Mouse (Mus musculus) forebrain, postnatal 0 days (tissue): ENCODE results near the gene Eng. TPM values are rescaled to one million over a fixed set of nuclear protein-coding genes. Genes with fewer than 3 reads are reported as not detected.

Experiments used
- ATAC-seq: fragments of 200-750 bp; cut with Nextera tagmentation; 2 replicates; pipeline ENCODE4 v1.8.0; 2017; ENCODE audit warnings: mild to moderate bottlenecking, moderate library complexity
- DNase-seq: peaks from one replicate; pipeline ENCODE4 v3.0.0-alpha.2; 2015
- H3K27ac ChIP-seq: fragments of 300-500 bp; sonication (generic); 2 replicates; pipeline ENCODE4 v1.5.1; 2014; ENCODE audit warnings: low read depth, mild to moderate bottlenecking, antibody characterized with exemption, low read length, moderate library complexity, mixed read lengths
- H3K27me3 ChIP-seq: fragments of 300-500 bp; sonication (generic); 2 replicates; pipeline ENCODE4 v1.6.1; 2014; ENCODE audit warnings: mild to moderate bottlenecking, low read length, mixed read lengths; ENCODE audit not compliant: insufficient read depth
- H3K36me3 ChIP-seq: fragments of 300-500 bp; sonication (generic); 2 replicates; pipeline ENCODE4 v1.6.1; 2014; ENCODE audit warnings: mild to moderate bottlenecking, moderate library complexity; ENCODE audit not compliant: insufficient read depth
- H3K4me1 ChIP-seq: fragments of 300-500 bp; sonication (generic); 2 replicates; pipeline ENCODE4 v1.6.1; 2014; ENCODE audit warnings: antibody characterized with exemption; ENCODE audit not compliant: insufficient read depth
- H3K4me2 ChIP-seq: fragments of 300-500 bp; sonication (generic); 2 replicates; pipeline ENCODE4 v1.6.1; 2014; ENCODE audit warnings: low read depth, mild to moderate bottlenecking, moderate library complexity
- H3K4me3 ChIP-seq: fragments of 300-500 bp; sonication (generic); 2 replicates; pipeline ENCODE4 v1.5.1; 2014; ENCODE audit warnings: low read depth, low read length, mixed read lengths
- H3K9ac ChIP-seq: fragments of 300-500 bp; sonication (generic); 2 replicates; pipeline ENCODE4 v1.6.1; 2014; ENCODE audit warnings: mild to moderate bottlenecking
- H3K9me3 ChIP-seq: fragments of 300-500 bp; sonication (generic); 2 replicates; pipeline ENCODE4 v1.6.1; 2016; ENCODE audit warnings: low read length
- CTCF ChIP-seq: sonication (generic); IDR thresholded peaks from 2 replicates; pipeline ENCODE4 v1.5.1; 2016; ENCODE audit warnings: antibody characterized with exemption, control low read depth, low read depth
- WGBS: fragments of 180-500 bp; shearing (Covaris S2); extraction: QIAGEN DNeasy Blood & Tissue Kit; methylation state at CpG from one replicate; pipeline ENCODE4 v1.1.7; 2014; 5-methylcytosine and 5-hydroxymethylcytosine counted together
- polyA plus RNA-seq: library from polyadenylated mRNA; unstranded; fragments of >200 nt; fragmentation: Nextera tagmentation; extraction: Ambion mirVana; gene quantifications from 2 replicates; pipeline ENCODE4 v1.2.1, GENCODE M21; 2015
- total RNA-seq: library from RNA; depleted of rRNA; stranded (reverse); fragments of >200 nt; gene quantifications from 2 replicates; pipeline ENCODE4 v1.2.3, GENCODE M21; 2014

The Eng gene
- total and polyA plus RNA-seq, 2 experiments from 2014 or later: 14.7 to 22.1 TPM

DNA sequence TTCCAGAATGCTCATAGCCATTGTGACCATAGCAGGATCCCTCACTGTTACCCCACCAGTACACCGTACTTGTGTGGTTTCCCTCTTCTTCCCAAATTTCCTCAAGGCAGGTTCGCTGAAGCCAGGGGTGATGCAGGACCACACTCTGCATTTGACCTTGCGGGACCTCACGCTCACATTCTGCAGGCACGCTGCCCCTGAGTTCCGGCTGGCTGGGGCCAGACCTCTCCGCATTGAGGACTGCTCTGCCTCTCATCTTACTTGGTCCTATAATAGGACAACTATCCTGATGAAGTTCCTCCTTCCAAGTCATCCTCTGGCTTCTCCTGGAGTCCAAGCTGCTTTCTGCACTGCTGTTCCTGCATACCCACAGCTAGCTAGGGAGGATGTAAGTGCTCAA, 9.8 kb upstream of the Eng start:
- H3K27ac ChIP-seq: no peak overlapping the region
- H3K9me3 ChIP-seq: no peaks in the 10 kb centered on the region
- 87% methylated on average over 7 of the region's 7 CpGs for WGBS
- no peak overlapping the region for H3K4me3 ChIP-seq
- no peak for ATAC-seq
- no peak for DNase-seq
- no peaks in the 10 kb centered on the region for H3K27me3 ChIP-seq
- no peak overlapping the region for H3K4me2 ChIP-seq
- no peaks in the 10 kb centered on the region for H3K4me1 ChIP-seq
- peaks cover 7% of the 10 kb centered on the region for H3K36me3 ChIP-seq
- no peak for TF ChIP-seq CTCF
- H3K9ac ChIP-seq: no peak overlapping the region

DNA sequence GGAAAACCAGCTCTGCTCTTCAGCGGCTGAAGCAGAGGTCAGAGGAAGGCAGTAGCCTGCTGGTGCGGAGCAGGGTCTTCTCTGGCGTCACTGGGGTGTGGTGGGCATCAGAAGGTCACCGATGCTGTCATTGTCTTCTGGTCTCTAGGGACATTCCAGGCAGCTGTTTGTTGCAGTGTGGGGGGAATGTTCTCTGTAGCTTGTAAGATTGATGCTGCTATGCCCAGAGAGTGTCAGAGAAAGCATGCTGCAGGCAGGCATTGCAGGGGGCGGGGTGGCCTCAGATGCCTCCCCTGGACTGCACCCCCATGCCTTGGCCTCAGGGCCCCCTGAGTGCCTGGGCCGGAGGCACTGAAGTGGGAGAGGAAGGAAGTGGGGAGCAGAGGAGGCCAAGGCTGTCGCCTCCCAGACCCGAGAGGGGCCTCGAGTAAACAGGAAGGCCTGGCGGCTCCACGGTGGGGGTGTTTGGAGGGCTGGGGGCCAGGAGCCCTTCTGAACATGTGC, 8.6 kb upstream of the Eng start:
- Histone ChIP-seq H3K27ac (no peak overlapping the region), H3K9me3 (no peaks in the 10 kb centered on the region), H3K4me3 (no peak overlapping the region), H3K4me2 (no peak overlapping the region), H3K4me1 (no peaks in the 10 kb centered on the region), H3K36me3 (peaks cover 7% of the 10 kb centered on the region), H3K9ac (no peak overlapping the region), H3K27me3 (no peaks in the 10 kb centered on the region)
- ATAC-seq (no peak), DNase-seq (no peak)
- no peak for TF ChIP-seq CTCF
- WGBS: 66% methylated on average over 11 of the region's 11 CpGs

DNA sequence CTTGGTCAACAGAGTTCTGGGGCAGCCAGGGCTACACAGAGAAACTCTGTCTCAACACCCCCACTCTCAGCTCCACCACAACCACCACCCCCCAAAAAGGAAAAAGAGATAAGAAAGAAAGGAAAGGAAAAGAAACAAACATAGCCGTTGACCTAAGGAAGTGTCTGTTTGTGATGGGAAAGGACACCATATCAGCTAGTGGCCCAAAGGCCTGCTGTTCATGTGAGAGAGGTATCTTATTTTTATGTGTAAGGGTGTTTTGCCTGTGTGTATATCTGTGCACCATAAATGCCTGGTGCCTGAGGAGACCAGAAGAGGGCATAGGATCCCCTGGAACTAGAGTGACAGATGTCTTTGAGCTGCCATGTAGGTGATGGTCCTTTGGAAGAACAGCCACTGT, 6.8 kb upstream of the Eng start:
- 96% methylated on average over 1 of the region's 1 CpGs for WGBS
- Histone ChIP-seq H3K27ac (no peak overlapping the region), H3K4me3 (no peak overlapping the region), H3K9me3 (no peaks in the 10 kb centered on the region), H3K9ac (no peak overlapping the region), H3K36me3 (peaks cover 2% of the 10 kb centered on the region), H3K27me3 (no peaks in the 10 kb centered on the region), H3K4me1 (no peaks in the 10 kb centered on the region), H3K4me2 (no peak overlapping the region)
- no peak for TF ChIP-seq CTCF
- ATAC-seq (no peak), DNase-seq (no peak)

DNA sequence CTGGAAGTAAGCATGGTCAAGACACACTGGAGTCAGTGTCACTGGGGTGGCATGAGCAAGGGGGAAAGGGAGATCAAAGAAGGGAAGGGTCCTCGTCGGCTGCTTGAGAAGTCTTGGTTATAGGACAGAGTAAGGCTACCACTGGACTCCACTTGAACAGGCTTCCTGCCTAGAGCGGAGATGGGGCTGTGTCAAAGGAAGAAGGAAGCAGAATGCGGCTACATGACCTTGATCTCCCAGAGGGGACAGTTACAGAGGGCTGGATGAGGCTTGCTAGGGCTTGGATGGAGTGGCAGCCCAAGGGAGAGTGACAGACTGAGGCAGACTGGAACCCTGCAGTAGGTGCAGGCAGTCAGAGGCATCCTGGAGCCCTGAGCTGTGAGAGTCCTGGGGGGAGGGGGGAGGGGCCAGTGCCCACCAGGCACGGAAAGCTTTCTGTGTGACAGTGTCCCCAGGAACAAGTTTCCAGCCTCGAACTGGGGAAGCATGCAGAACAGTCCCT, 5.8 kb upstream of the Eng start:
- ATAC-seq (no peak), DNase-seq (no peak)
- no peak overlapping the region for H3K27ac ChIP-seq
- no peaks in the 10 kb centered on the region for H3K9me3 ChIP-seq
- H3K36me3 ChIP-seq: no peaks in the 10 kb centered on the region
- no peak overlapping the region for H3K4me2 ChIP-seq
- no peaks in the 10 kb centered on the region for H3K27me3 ChIP-seq
- H3K4me3 ChIP-seq: no peak overlapping the region
- 65% methylated on average over 6 of the region's 6 CpGs for WGBS
- H3K4me1 ChIP-seq: no peaks in the 10 kb centered on the region
- no peak for TF ChIP-seq CTCF
- H3K9ac ChIP-seq: no peak overlapping the region

DNA sequence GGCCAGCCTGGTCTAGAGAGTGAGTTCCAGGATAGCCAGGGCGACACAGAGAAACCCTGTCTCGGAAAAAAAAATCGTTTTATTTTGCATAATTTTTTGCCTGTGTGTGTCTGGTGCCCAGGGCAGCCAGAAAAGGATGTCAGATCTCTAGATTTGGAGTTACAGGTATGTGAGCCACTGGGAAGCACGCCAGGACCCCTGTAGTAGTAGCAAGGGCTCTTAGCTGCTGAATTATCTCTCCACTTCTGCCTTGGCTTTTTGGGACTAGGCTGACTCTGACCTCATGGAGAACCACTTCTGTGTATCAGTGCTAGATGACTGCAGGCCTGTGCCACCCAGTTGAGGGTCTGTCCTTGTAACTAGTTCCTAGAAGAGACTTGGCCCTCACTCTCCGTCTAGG, 4.6 kb upstream of the Eng start:
- WGBS: 78% methylated on average over 5 of the region's 5 CpGs
- no peak for DNase-seq

DNA sequence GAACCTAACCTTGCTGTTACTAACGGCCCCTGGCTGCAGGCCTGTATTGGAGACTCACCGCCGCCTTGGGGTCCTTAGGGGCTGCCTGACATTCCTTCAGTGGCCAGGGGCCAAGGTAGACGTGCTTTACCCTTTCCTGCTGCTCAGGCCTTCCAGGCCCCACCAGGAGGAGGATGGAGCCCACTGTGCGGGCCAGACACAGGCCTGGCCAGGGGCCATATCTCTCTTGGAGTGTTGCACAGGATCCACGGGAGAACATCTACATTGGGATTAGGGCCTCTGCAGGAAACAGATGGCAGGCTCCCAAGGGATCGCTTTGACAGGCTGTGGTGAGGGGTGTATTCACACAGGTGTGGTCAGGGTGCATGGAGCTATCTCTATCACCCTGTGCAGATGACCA, 3.6 kb upstream of the Eng start:
- no peak for TF ChIP-seq CTCF

More for the DNA sequence above, 4.6 kb upstream of the Eng start:
- H3K9ac ChIP-seq: no peak overlapping the region
- no peak for TF ChIP-seq CTCF
- no peaks in the 10 kb centered on the region for H3K27me3 ChIP-seq
- no peak overlapping the region for H3K27ac ChIP-seq
- H3K36me3 ChIP-seq: no peaks in the 10 kb centered on the region
- no peaks in the 10 kb centered on the region for H3K4me1 ChIP-seq
- no peak overlapping the region for H3K4me3 ChIP-seq
- ATAC-seq: no peak
- H3K9me3 ChIP-seq: no peaks in the 10 kb centered on the region
- H3K4me2 ChIP-seq: no peak overlapping the region

DNA sequence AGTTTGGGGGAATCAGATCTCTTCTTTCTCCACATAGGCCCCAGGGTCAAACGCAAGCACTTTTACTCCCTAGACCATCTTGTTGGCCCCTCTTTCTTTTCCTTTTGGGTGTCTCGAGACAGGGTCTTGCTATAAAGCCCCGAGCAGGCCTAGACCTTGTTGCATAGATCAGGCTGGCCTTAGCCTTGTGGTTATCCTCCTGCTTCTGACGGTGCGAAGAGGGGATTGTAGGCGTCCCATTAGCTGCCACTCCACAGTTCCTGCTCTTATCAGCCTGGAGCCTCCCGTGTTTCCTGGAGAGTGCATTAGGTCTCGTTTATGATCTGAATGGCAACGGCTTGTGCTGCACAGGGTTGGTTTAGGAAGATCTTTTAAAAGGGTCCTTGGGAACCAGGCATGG, 2.3 kb upstream of the Eng start:
- no peak overlapping the region for H3K4me2 ChIP-seq
- WGBS: 80% methylated on average over 9 of the region's 9 CpGs

More for the DNA sequence above, 3.6 kb upstream of the Eng start:
- Histone ChIP-seq H3K27me3 (no peaks in the 10 kb centered on the region), H3K9me3 (no peaks in the 10 kb centered on the region), H3K27ac (no peak overlapping the region), H3K9ac (no peak overlapping the region), H3K4me2 (no peak overlapping the region), H3K4me1 (no peaks in the 10 kb centered on the region), H3K36me3 (no peaks in the 10 kb centered on the region), H3K4me3 (no peak overlapping the region)
- WGBS: 75% methylated on average over 7 of the region's 7 CpGs
- DNase-seq (no peak), ATAC-seq (no peak)

More for the DNA sequence above, 2.3 kb upstream of the Eng start:
- no peaks in the 10 kb centered on the region for H3K9me3 ChIP-seq
- no peak overlapping the region for H3K27ac ChIP-seq
- H3K4me1 ChIP-seq: no peaks in the 10 kb centered on the region
- H3K4me3 ChIP-seq: no peak overlapping the region
- DNase-seq (no peak), ATAC-seq (no peak)
- TF ChIP-seq CTCF: no peak
- H3K9ac ChIP-seq: no peak overlapping the region
- no peaks in the 10 kb centered on the region for H3K36me3 ChIP-seq
- H3K27me3 ChIP-seq: no peaks in the 10 kb centered on the region
